Mouse (Mus musculus) megakaryocyte-erythroid progenitor cell, adult 5-6 weeks (primary cell): Measurements from ENCODE around the gene Cdca3. TPM values are rescaled to one million over a fixed set of nuclear protein-coding genes. Genes with fewer than 3 reads are reported as not detected.
"Not testable (repeated sequence)": the region's sequence is repeated elsewhere in the genome, so short reads cannot be mapped to it uniquely, and the experiment has no call there.

Experiments
- ATAC-seq: replicated peaks from 2 replicates; pipeline ENCODE4 v1.8.0; 2016; ENCODE audit warnings: mild to moderate bottlenecking, inconsistent platforms; ENCODE audit not compliant: severe bottlenecking, poor library complexity, low FRiP score, low TSS enrichment
- total RNA-seq, 2 experiments: library from RNA; stranded (forward) in 1 of 2; stranded (reverse) in 1 of 2; fragments of 200-1000, 215-1000 nt in 1 of 2; fragments of >200 nt in 1 of 2; fragmentation: Nextera tagmentation in 1 of 2; gene quantifications; 2 replicates each; pipeline ENCODE4 v1.2.3; 2014 to 2017

Gene Cdca3
- total RNA-seq (2014; fragmentation: Nextera tagmentation) (100 and 181 TPM in 2 replicates), total RNA-seq (2017) (90.3 and 111 TPM in 2 replicates)

DNA sequence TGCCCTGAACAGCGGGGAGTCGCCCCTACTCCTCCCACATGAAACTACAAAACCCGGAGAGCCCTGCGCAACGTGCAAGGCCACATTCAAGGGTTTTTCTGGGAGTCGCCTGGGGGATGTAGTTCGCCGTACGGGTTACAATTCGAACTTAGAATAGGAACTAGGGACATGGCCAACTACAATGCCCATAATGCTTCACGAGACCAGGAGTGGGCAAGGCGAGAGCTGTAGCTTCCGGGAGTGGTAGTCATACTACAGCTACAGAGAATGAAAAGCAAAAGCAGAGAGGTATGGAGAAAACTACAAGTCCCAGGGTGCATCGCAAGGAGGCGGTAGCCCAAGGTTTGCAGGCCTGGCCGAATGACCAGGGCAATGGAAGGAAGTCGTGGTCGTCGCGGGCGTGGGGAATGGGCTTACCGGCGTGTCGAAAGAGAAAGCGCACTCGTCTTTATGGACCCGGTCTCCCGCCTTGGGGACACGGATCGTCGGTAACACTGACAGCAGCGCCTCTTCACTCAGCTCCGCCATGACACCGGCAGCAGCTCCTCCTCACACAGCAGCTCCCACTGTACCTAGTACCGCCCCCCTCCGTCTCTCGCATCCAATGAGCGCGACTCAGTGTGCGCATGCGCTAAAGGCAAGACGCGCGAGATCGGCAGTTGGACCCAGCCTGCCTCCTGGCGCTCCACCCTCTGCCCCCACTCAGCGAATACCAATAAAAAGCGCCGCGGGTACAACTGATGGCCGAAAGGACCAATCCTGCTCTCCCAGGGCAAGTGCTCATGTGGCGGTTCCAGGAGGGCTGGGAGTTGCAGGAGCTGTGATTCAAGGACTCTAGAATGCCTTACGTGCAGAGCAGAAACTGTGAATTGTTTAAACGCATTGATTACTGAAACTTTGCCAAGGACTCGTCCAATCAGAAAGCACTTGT is at the start of gene Cdca3, which contains the start of gene Usp5:
Cdca3 (plus strand) TSS at position 680 of the 931 bp plus-strand sequence.
Usp5 (minus strand) TSS at position 617 of the 931 bp plus-strand sequence.
- ATAC-seq = peak; percentile 84

DNA sequence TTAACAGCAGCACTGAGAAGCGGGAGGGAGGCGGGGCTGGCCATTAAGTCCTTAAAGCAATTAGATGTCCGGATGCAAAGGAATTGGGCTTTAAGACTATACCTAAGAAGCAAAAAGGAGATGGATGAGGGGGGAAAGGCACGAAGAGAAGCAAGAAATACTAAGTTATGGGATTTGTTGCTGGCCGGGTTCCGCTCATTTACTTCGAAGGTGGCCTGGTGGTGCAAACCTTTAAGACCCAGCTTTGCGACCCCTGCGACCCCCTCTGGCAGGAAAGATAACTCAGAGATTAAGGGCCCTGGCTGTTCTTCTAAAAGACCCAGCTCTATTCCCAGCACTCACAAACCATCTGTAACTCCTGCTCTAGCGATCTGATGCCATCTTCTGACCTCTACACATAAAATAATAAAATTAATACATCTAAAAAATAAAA is 49.3 kb upstream of the Cdca3 start:
- ATAC-seq = no peak; the same call in 1 of the 2 replicates

DNA sequence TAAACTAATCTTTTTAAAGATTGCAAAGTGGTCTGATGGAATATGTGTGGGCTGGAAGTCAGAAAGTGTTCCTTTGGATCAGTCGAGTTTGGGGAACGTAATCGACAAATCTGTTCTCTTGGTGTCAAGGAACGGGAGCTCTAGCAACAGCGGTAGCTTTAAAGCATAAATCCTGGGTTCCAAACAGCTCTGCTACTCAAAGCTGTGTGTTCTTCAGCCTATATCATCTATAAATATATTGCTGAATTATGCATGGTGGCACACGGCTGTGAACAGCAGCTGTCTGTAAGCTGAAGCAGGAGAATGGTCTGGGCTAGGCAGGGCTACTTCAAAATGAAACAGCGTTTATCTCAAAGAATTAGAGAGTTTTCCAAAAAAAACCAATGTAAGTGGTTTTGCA is 48.4 kb upstream of the Cdca3 start:
- no peak for ATAC-seq

DNA sequence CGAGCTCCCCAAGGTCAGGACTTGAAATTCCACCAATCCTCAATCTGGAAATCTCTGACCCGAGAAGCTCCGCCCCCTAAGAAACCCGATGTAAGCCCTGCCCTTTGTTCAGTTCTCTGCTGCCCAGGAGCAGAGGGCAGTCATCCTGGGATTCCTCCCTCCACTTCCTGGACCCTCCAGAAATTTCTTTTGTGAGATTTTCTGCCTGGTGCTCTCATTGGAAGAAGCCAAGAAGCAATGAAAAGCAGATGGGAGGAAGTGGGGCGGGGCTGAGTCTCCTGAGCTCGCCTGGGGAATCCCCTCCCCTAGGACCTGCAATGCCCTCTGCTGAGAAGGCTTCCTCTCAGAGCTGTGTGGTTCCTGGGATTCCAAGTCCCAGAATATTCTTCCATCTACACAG is 46.9 kb upstream of the Cdca3 start:
- 0 out of 2 replicates have a peak, but pooled peaks have one; percentile 23 for ATAC-seq

DNA sequence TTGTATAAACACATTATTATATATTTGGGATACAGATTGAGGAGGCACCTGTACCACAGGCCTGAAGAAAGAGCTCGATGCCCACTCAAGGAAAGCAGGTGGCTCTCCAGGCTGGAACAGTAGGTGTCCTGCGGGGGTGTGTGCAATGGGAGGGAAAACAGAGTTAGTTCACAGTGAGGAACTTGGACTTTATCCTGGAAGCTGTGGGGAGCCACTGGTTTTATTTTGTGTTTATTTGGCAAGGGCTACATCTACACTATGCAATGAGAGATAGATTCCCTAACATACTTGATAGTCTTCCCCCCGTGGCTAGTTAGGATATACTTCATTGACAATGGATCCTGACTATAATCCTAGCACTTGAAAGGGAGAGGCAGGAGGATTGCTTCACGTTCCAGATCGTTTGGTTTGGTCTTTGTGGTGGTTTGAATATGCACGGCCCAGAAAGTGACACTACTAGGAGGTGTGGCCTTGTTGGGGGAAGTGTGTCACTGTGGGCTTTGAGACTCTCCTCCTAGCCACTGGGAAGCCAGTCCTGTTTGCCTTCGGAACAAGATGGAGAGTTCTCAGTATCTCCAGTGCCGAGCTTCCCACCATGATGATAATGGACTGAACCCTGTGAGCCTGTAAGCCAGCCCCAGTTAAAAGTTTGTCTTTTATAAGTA is 42.5 kb upstream of the Cdca3 start:
- no peak for ATAC-seq

DNA sequence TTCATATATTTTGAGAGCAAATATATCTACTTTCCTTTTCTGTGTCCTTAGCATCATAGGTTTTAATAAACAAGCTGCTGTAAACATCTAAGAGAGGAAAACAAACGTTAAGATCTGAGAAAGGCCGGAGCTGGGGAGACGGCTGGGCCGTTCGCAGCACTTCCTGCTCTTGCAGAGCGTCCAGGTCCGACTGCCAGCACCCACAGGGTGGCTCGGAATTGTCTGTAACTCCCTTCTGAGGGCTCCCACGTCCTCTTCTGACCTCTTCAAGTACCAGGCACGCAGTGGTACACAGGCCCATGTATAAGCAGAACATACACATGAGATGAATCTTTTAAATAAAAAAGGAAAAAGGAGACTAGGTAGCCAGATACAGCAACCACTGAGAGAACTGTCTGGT is 41.6 kb upstream of the Cdca3 start:
- ATAC-seq = no peak

DNA sequence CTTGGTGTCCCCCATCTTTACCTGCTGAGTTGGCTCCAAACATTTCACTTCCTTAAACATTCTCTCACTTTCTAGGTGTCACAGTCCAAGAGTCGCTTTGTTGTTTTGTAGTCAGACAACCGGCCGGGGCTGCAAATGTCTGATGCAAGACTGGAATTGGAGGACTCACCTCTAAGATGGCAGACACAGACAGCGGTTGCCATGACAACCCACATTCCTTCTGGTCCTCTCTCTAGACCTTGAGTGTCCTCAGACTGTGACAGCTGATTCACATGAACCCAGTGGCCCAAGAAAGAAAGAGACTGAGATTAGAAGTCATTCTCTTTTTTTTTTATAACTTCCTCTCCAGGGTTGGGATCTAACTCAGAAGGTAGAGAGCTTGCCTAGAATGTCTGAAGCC is 39.8 kb upstream of the Cdca3 start:
- ATAC-seq = no peak

DNA sequence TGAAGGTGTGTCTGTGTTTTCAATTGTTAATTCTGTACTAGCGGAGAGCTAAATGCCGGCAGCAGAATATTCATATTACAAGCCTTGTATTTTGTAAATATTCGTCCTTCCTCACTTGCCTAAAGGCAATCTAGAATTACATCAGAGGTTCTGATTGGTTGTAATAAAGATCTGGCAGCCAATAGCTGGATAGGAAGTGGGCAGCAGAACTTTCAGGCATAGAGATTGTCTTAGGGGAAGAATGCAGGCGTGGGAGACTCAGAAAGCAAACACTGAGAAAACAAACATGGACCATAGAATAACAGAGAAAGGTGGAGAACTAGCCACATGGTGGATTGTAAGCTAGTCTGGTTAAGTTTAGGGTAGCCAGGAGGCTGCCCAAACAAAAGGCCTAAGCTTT is 39.2 kb upstream of the Cdca3 start:
- no peak for ATAC-seq

DNA sequence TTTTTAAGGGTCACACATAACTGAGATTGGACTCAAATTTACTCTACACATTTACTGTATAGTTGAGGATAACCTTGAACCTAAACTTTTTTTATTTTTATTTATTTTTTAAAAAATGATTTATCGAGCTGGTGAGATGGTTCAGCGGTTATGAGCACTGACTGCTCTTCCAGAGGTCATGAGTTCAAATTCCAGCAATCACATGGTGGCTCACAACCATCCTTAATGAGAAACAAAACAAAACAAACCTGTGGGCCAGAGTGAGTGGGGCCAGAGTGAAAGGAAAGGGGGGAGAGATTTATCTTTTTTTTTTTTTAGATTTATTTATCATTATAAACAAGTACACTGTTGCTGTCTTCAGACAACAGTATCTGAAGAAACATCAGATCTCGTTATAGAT is 37.4 kb upstream of the Cdca3 start:
- ATAC-seq = no peak

DNA sequence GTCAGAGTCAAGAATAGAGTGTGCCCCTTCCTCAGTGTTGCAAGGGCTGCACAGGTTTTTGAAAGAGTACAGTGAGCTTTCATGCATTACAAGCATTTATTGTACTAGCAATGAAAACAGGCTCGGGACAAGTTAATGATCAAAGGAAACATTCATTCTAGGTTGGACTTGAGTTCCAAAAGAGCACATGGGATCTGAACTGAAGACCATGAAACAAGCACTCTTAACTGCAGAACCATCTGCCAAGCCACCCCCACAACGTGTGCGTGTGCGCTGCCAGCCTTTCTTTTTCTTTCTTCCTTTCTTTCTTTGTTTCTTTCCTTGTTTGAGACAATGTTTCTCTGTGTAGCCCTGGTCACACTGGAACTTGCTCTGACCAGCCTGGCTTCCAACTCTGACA is 33.6 kb upstream of the Cdca3 start:
- peak; percentile 34; the same call in 1 of the 2 replicates for ATAC-seq

DNA sequence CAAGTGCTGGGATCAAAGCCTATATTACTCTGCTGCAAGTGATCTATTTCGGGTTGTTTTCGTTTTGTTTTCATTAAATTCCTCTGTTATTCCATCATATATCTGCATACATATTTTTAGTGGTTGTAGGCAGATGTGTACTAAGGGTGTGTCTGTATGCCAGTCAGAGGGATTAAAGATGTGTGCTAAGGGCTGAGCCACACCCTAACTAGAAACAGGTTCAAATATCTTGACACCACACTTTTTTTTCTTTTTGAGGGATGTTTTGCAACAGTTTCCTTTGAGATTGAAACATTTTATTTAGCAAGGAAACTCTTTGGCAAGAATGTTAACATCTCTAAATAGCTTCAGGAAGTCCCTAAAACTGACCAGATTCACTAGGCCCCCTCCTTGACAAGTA is 33.1 kb upstream of the Cdca3 start:
- ATAC-seq = no peak

DNA sequence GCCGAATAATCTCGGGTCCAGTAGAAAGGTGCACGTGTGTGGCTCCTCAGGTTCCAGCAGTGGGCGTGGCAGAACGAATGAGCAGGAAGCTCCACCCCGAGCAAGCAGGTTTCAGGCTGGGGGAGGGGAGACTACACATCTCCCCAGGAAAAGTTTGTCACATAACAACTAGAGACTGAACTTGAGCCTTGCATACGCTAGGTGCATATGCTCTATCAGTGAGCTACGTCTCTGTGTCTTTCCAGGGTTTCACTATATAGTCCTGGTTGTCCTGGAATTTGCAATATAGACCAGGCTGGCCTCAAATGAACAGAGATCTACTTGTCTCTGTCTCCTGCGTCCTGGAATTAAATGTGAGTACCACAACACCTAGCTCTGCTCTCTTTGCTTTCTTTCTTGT is 26.9 kb upstream of the Cdca3 start:
- peak; percentile 46 for ATAC-seq

DNA sequence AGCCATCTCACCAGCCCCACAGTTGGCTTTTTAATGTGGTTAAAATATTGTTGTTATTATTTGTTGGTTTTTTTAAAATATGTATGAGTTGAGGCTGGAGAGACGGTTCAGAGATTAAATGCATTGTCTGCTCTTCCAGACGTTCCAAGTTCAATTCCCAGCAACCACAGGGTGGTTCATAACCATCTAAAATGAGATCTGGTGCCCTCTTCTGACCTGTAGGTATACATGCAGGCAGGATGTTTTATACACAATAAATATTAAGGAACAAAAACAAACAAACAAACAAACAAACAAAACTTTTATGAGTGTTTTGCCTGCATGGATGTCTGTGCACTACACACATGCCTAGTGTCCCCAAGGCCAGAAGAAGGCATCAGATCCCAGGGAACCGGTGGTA is 26.3 kb upstream of the Cdca3 start:
- ATAC-seq = no peak

DNA sequence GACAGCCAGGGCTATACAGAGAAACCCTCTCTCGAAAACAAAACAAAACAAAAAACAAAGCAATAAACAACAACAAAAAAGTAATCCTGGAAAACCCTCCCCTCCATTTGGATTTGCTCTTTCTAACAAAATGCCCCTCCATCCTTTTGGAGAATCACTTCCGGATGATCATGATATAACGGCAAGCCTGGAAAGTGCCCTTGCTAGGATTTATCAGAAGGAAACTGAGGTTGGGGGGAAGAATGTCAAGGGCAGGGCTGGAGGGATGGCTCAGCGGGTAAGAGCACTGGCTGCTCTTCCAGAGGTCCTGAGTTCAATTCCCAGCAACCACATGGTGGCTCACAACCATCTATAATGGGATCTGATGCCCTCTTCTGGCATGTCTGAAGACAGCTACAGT is 25.7 kb upstream of the Cdca3 start:
- not testable (repeated sequence) for ATAC-seq

DNA sequence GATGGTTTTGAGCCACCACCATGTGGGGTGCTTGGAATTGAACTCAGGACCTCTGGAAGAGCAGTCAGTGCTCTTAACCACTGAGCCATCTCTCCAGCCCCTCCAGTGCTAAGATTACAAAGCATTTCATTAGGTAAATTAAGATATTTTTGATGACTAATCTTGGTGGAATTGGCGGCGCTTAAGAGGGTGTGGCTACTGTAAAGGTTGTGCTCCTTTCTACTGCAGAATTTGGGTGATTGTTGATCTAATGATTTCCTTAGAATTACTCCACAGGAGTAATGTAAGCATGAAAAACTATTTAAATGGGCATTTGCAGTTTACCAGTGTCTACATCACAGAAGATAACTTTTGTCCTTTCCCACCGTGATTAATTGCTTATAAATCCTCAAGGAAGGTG is 25.0 kb upstream of the Cdca3 start:
- ATAC-seq = no peak

DNA sequence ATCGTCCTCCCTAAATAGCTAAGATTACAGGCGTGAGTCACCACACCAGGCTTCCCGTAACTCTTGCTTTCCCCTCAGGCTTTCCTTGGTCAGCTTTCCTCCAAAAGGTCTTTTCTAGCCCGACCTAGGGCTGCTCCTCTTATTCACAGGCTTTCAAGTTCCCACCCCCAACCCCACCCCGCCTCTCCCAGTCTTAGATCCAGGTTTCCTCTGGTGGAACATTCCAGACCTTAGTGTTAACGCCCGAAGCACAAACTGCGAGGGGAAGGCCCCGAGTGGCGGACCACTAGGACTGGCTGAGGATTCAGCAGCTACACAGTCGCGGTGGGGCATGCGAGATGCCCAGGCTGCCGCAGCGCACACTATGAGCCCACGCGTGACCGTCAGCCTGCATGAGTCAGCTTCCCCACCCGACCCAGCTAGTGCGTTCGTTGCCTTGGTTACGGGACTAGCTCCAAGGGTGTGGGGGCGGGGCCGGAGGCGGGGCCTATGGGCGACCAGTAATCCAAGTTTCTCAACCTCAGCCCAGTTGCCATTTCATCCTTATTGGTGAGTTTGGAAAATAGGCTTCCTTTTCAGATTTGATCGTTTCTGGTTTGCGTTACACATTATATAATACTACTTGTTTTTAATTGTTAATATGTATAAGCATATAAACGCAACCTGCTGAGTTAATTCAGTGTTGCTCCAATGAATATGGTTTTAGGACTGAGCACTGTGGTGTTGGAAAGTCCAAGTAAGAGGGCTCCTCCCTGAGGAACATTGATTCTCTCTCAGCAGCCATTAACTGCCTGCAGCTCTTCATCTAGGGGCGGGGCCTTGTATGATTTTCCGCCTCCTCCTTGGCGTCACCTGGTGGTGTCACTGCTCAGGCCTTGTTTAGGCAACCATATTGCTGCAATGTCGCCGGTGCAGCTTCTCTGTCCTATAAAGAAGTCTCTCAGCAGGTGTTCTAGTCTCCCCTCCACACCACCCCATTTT is 23.7 kb upstream of the Cdca3 start:
- ATAC-seq = peak; percentile 68

DNA sequence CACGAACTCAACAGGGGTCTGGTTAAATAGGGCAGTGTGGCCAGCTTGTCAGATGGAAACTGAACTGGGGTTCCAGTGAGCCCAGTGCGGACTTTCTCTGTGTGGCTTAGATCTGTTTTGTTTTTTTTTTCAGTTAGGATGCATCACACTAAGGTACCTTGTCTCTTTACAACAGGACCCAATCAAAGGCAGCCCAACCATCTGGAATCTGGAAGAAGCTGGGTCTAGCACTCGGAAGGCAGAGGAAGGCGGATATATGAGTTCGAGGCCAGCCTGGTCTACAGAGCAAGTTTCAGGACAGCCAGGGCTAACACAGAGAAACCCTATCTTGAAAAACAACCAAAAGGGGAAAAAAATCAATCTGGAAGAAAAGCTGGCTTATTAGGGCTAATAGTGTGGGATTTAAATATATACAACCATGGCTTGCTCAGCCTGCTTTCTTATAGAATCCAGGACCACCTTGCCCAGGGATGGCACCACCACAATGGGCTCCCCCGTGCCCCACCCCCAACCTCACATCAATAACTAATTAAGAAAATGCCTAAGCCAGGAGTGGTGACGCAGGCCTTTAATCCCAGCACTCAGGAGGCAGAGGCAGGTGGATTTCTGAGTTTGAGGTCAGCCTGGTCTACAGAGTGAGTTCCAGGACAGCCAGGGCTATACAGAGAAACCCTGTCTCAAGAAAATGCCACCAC is 22.8 kb upstream of the Cdca3 start:
- ATAC-seq = no peak

DNA sequence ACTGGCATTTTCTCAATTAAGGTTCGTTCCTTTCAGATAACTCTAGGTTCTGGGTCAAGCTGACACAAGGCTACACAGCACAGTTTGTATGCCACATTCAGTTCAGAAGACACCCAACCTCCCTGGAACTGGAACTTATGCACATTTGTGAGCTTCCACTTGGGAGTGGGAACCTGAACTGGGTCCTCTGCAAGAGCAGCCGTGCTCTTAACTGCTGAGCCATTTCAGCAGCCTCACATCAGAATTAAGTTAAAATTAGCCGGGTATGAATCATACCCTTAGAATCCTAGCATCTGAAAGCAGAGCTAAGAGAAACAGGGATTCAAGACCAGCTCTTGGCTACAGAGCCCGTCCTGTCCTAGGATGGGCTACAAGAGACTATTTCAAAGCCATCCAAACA is 22.0 kb upstream of the Cdca3 start:
- ATAC-seq = no peak

DNA sequence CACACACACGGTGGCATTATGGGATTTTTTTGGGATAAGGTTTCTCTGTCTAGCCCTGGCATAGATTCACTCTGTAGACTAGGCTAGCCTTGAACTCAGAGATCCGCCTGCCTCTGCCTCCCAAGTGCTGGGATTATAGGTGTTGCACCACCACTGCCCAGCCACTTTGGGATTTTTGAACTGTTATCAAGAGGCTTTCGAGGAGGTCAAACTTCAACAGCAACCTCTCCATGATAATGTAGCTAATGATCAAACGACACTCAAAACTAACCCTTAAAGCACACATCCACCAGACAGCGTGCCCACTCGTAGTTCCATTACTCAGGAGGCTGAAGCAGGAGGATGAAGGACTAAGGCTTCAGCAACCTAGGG is 21.4 kb upstream of the Cdca3 start:
- no peak for ATAC-seq
